Mouse (Mus musculus) forebrain, embryonic 16.5 days (tissue): ENCODE results near the gene Magi3. TPM values are rescaled to one million over a fixed set of nuclear protein-coding genes. Genes with fewer than 3 reads are reported as not detected.

ENCODE experiments used
- ATAC-seq: fragments of 200-750 bp; cut with Nextera tagmentation; 2 replicates; pipeline ENCODE4 v1.8.0; 2017; ENCODE audit warnings: mild to moderate bottlenecking, moderate library complexity
- H3K27ac ChIP-seq: fragments of 300-500 bp; sonication (generic); 2 replicates; pipeline ENCODE4 v1.5.1; 2014; ENCODE audit warnings: low read length, control low read depth
- H3K27me3 ChIP-seq: fragments of 300-500 bp; sonication (generic); replicated peaks from 2 replicates; pipeline ENCODE4 v1.6.1; 2014; ENCODE audit warnings: low read length; ENCODE audit not compliant: control insufficient read depth, insufficient read depth
- H3K36me3 ChIP-seq: fragments of 300-500 bp; sonication (generic); 2 replicates; pipeline ENCODE4 v1.6.1; 2014; ENCODE audit not compliant: control insufficient read depth, insufficient read depth
- H3K4me1 ChIP-seq: fragments of 300-500 bp; sonication (generic); replicated peaks from 2 replicates; pipeline ENCODE4 v1.6.1; 2014; ENCODE audit warnings: low read length; ENCODE audit not compliant: control insufficient read depth, insufficient read depth
- H3K4me2 ChIP-seq: fragments of 300-500 bp; sonication (generic); 2 replicates; pipeline ENCODE4 v1.6.1; 2014; ENCODE audit warnings: mild to moderate bottlenecking, low read length, control low read depth
- H3K4me3 ChIP-seq: fragments of 300-500 bp; sonication (generic); replicated peaks from 2 replicates; pipeline ENCODE4 v1.5.1; 2014; ENCODE audit warnings: mild to moderate bottlenecking, low read length, control low read depth
- H3K9ac ChIP-seq: fragments of 300-500 bp; sonication (generic); replicated peaks from 2 replicates; pipeline ENCODE4 v1.6.1; 2014; ENCODE audit warnings: low read depth, low read length, control low read depth
- H3K9me3 ChIP-seq: fragments of 300-500 bp; sonication (generic); 2 replicates; pipeline ENCODE4 v1.6.1; 2016; ENCODE audit warnings: low read length; ENCODE audit not compliant: control insufficient read depth
- WGBS: fragments of 180-500 bp; shearing (Covaris S2); extraction: QIAGEN DNeasy Blood & Tissue Kit; methylation state at CpG from one replicate; pipeline ENCODE4 v1.1.7; 2014; 5-methylcytosine and 5-hydroxymethylcytosine counted together
- polyA plus RNA-seq: library from polyadenylated mRNA; unstranded; fragments of >200 nt; fragmentation: Nextera tagmentation; extraction: Ambion mirVana; gene quantifications from 2 replicates; pipeline ENCODE4 v1.2.1, GENCODE M21; 2015

Gene Magi3
- polyA plus RNA-seq, 1 experiment from 2014 or later: 7.6 TPM

DNA sequence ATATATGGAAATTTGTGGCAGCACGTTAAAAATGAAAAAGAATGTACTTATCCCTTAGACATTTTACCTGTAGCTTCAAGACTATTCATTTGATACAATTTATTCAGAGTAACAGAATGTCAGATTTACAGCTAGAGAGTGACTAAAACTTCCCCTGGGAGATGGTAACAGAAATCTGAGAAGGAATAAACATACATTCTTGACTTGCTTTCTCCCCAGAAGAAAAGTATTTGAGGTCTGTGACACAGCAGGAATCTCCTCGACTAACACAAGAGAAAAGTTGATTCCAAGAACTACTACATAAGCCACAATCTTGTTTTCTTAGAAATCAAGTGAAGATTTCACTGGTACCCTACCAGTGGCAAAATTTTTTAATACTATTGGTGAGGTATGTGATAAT lies 70.0 kb downstream of the Magi3 start:
- H3K36me3 ChIP-seq: no peaks in the 10 kb centered on the region
- no peak overlapping the region for H3K4me3 ChIP-seq
- H3K9ac ChIP-seq: no peak overlapping the region
- no peak overlapping the region for H3K4me2 ChIP-seq
- no peaks in the 10 kb centered on the region for H3K27me3 ChIP-seq
- no peak for ATAC-seq
- 74% methylated on average over 2 of the region's 2 CpGs for WGBS
- no peaks in the 10 kb centered on the region for H3K9me3 ChIP-seq
- no peak overlapping the region for H3K27ac ChIP-seq
- no peaks in the 10 kb centered on the region for H3K4me1 ChIP-seq

DNA sequence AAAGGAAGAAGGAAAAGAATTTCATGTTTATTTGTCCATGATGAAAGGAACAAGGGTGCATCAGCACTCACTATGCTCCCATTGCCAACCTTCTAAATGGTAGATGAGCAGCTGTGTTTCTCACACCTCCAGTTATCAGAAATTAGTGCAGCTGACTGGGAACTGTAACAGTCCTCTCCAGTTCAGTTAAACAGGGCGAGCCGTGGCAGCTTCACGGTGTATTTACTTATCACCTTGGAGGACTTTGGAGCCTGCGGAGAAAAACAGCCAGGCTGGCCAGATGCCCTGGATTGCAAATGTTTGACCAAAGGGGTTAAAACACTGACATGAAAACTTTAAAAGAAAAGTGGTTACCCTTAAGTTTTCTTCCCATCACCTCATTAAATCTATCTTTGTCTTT lies 77.8 kb downstream of the Magi3 start:
- Histone ChIP-seq H3K27ac (no peak overlapping the region), H3K36me3 (no peaks in the 10 kb centered on the region)
- 38% methylated on average over 4 of the region's 4 CpGs for WGBS

DNA sequence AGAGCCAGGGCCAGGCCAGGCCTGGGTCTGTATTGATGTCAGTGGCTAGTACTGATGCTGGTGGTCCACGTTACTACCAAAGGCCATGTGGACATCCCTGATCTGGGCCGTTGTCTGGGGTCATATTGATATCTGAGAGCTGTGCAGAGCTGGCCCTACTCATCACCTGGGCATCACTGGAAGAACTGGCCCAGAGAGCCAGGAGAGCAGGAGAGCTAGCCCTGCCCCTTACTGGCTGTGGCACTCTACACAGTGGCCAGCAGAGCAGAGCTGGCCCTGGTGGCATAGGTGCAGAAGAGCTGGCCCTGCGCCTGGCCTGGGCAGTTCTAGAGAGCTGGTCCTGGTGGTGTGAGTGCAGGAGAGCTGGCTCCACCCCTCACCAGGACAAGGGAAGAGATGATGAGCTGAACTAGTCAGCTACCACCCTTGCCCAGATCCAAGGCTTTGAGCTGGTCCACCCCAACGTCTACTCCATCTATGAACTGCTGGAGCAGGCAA lies 81.2 kb downstream of the Magi3 start:
- 92% methylated on average over 4 of the region's 4 CpGs for WGBS
- Histone ChIP-seq H3K4me1 (no peaks in the 10 kb centered on the region), H3K27ac (no peak overlapping the region), H3K27me3 (no peaks in the 10 kb centered on the region), H3K36me3 (no peaks in the 10 kb centered on the region), H3K4me2 (no peak overlapping the region), H3K9ac (no peak overlapping the region), H3K4me3 (no peak overlapping the region), H3K9me3 (no peaks in the 10 kb centered on the region)
- no peak for ATAC-seq

More for the DNA sequence above, 77.8 kb downstream of the Magi3 start:
- Histone ChIP-seq H3K4me1 (no peaks in the 10 kb centered on the region), H3K4me3 (no peak overlapping the region), H3K9me3 (no peaks in the 10 kb centered on the region), H3K4me2 (no peak overlapping the region), H3K27me3 (no peaks in the 10 kb centered on the region), H3K9ac (no peak overlapping the region)
- ATAC-seq: no peak

DNA sequence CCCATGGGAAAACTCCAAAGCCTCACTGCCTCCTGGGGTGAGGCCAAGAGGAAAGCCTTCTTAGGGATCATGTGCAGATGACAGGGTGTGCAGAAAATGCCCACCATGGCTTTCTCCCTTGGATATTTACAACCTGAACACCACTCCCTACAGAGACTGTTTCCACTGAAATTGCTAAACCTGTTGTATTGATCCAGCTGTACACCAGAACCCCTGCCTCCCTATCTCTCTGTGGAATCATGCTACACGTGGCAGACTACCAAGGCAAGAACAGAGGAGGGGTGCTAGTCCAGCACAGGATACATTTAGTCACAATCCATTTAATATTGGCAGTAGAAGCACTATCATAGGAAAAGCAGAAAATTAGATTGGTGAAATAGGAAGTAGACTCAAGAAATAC lies 94.5 kb downstream of the Magi3 start:
- Histone ChIP-seq H3K9ac (no peak overlapping the region), H3K36me3 (no peaks in the 10 kb centered on the region), H3K4me2 (no peak overlapping the region), H3K27me3 (no peaks in the 10 kb centered on the region), H3K27ac (no peak overlapping the region), H3K4me1 (no peaks in the 10 kb centered on the region), H3K9me3 (no peaks in the 10 kb centered on the region), H3K4me3 (no peak overlapping the region)
- no peak for ATAC-seq
- 79% methylated on average over 1 of the region's 1 CpGs for WGBS

DNA sequence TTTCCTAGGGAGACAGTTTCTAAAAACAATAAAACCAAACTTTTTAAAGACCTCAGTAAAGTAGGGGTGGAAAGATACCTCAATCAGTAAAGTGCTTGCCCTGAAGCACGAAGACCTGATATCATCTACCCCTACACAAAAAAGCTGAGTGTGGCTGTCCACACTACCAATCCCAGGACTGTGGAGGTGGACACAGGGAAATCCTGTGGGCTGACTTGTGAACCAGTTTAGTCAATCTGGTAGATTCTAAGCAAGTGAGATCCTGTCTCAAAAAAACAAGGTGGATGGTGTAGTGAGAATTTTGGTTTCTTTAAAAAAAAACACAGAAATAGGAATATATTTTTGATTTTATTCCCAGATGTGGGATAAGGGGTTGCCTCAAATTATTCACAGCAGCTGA lies 96.3 kb downstream of the Magi3 start:
- Histone ChIP-seq H3K9ac (no peak overlapping the region), H3K4me3 (no peak overlapping the region)

DNA sequence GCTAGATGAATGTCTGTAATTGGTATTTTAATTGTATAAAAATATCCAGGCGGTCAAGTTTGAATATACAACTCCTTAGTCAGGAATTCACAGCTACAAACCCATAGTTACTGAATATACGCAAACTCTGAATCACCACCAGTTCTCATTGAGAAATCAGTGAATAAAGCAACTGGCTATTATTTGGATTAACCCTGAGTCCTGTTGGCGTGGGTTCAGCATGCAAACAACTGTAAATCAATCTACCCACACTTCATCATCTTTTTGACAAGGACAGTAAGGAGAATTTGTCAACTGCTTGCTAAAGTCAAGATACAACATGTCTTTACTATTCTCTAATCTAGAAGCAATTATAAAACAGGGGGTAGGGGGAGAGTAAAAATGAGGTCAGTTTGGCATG lies 110.7 kb downstream of the Magi3 start:
- no peak for ATAC-seq
- H3K4me2 ChIP-seq: no peak overlapping the region
- no peak overlapping the region for H3K27ac ChIP-seq
- H3K4me1 ChIP-seq: no peaks in the 10 kb centered on the region
- no peaks in the 10 kb centered on the region for H3K27me3 ChIP-seq
- no peaks in the 10 kb centered on the region for H3K9me3 ChIP-seq
- WGBS: 61% methylated on average over 3 of the region's 3 CpGs
- H3K9ac ChIP-seq: no peak overlapping the region
- no peak overlapping the region for H3K4me3 ChIP-seq
- H3K36me3 ChIP-seq: no peaks in the 10 kb centered on the region

More for the DNA sequence above, 96.3 kb downstream of the Magi3 start:
- Histone ChIP-seq H3K9me3 (no peaks in the 10 kb centered on the region), H3K4me1 (no peaks in the 10 kb centered on the region), H3K4me2 (no peak overlapping the region), H3K27me3 (no peaks in the 10 kb centered on the region), H3K27ac (no peak overlapping the region), H3K36me3 (no peaks in the 10 kb centered on the region)
- WGBS: 95% methylated on average over 1 of the region's 1 CpGs
- no peak for ATAC-seq

DNA sequence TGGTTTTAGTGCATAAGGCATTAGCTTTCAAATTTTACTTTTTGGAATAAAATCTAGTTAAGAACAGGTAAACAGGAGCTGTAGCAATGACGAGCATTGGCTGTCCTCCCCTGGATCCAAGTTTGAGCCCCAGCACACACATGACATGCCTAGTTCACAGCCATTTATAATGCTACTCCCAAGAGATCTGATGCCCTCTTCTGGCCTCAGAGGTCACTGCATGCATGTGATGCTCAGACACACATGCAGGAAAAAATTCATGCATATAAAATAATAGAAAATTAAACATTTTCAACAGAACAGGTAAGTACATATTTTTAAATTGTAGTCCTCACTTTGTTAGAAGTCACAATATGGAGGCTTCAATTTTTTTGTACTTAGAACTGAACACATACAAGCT lies 115.2 kb downstream of the Magi3 start:
- H3K4me1 ChIP-seq: no peaks in the 10 kb centered on the region
- H3K27ac ChIP-seq: no peak overlapping the region
- no peaks in the 10 kb centered on the region for H3K36me3 ChIP-seq
- no peaks in the 10 kb centered on the region for H3K9me3 ChIP-seq
- no peak overlapping the region for H3K4me2 ChIP-seq
- H3K9ac ChIP-seq: no peak overlapping the region
- no peak overlapping the region for H3K4me3 ChIP-seq
- no peak for ATAC-seq
- 56% methylated on average over 1 of the region's 1 CpGs for WGBS
- H3K27me3 ChIP-seq: no peaks in the 10 kb centered on the region

DNA sequence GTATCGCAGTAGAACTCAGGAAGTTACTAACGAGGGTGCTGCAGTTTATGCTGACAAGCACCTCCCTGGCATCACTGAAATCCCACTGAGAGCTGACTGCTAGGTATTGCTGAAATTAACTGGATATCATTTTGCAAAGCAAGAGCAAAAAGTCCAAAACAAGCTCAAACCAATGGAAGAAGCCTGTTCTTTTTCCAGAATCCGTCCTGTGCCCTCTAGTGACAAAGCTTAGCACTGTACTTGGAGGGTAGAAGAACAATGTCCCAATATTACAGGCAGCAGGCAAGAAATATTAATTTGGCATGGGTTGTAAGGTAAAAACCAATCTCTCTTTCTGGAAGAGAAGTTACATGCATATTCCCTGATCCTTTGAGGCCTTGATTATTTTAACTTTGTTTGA lies 118.5 kb downstream of the Magi3 start:
- no peak overlapping the region for H3K27ac ChIP-seq
- no peak for ATAC-seq
- 69% methylated on average over 3 of the region's 3 CpGs for WGBS

DNA sequence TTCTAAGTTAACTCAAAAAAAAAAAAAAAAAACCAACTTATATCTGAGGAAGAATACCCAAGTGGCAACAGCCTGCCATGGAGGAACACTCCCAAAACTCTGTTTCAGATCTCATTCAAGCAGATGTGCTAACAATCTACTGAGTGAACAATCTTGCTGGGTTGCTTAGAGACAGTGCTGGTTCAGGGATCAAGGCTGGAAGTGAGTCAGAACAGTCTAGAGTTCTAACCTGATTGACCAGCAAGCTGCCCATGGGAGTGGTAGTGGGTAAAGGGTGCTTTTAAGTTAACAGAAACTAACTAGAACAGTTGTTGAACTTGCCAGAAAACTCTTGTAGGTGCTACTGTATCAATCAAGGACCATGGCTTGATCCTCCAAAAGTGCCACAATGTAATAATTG lies 118.9 kb downstream of the Magi3 start:
- no peaks in the 10 kb centered on the region for H3K4me1 ChIP-seq
- H3K4me3 ChIP-seq: no peak overlapping the region
- no peak overlapping the region for H3K4me2 ChIP-seq
- no peak overlapping the region for H3K9ac ChIP-seq
- H3K27me3 ChIP-seq: no peaks in the 10 kb centered on the region
- H3K9me3 ChIP-seq: no peaks in the 10 kb centered on the region
- no peak for ATAC-seq
- no peaks in the 10 kb centered on the region for H3K36me3 ChIP-seq
- H3K27ac ChIP-seq: no peak overlapping the region

More for the DNA sequence above, 118.5 kb downstream of the Magi3 start:
- H3K9ac ChIP-seq: no peak overlapping the region
- H3K4me3 ChIP-seq: no peak overlapping the region
- H3K9me3 ChIP-seq: no peaks in the 10 kb centered on the region
- H3K27me3 ChIP-seq: no peaks in the 10 kb centered on the region
- H3K4me2 ChIP-seq: no peak overlapping the region
- H3K36me3 ChIP-seq: no peaks in the 10 kb centered on the region
- no peaks in the 10 kb centered on the region for H3K4me1 ChIP-seq

DNA sequence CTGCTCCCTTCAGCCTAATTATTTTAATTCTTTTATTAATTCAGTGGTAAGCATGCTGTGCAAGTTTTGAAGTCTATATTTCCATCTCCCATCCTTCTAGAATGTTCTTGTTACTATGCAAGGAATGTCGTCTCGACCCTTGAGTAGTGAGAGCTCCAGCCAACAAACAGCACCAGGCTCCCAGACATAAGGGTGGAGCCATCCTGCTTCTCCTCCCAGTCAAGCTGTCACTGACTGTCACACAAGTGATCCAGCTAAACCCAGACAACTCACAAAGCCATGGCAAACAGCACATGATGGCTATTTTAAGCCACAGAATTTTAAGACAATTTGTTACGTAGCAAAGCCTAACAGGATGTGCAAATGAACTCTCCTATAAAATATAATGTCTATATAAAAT lies 124.2 kb downstream of the Magi3 start:
- Histone ChIP-seq H3K4me2 (no peak overlapping the region), H3K27ac (no peak overlapping the region), H3K36me3 (no peaks in the 10 kb centered on the region), H3K9ac (no peak overlapping the region), H3K4me3 (no peak overlapping the region), H3K9me3 (no peaks in the 10 kb centered on the region), H3K4me1 (no peaks in the 10 kb centered on the region), H3K27me3 (no peaks in the 10 kb centered on the region)
- 58% methylated on average over 3 of the region's 3 CpGs for WGBS
- ATAC-seq: no peak
